Mouse (Mus musculus) gastrocnemius, postnatal 14 days (tissue): Measurements from ENCODE around the gene Pik3ca. TPM values are rescaled to one million over a fixed set of nuclear protein-coding genes. Genes with fewer than 3 reads are reported as not detected.

Source experiments
- DNase-seq: peaks from one replicate; pipeline ENCODE4 v3.0.0; 2021; ENCODE audit warnings: mixed read lengths
- intact Hi-C: fragments of 180-260 bp; cut with DNase I; formaldehyde crosslinking; loops from one replicate; pipeline ENCODE4 v1.15.1; 2025; ENCODE audit warnings: low total_unique reads
- total RNA-seq, 2 experiments: library from RNA; stranded (reverse); gene quantifications; 2 replicates each; pipeline ENCODE4 v1.2.3; 2021

Gene Pik3ca
- total RNA-seq, 2 experiments from 2014 or later: 36.9 to 40.9 TPM

- intact Hi-C loops: no loop called here
- no peak for DNase-seq
Measured at GRCm38 (mm10) chr3:32436101-32436500, 38.6 kb downstream of the Pik3ca start.

- DNase-seq: no peak
- intact Hi-C loops: no loop called here
Measured at GRCm38 (mm10) chr3:32437297-32437696, 39.8 kb downstream of the Pik3ca start.

GRCm38 (mm10) chr3:32437820-32438219 is 40.3 kb downstream of the Pik3ca start:
- intact Hi-C loops: no loop called here
- no peak for DNase-seq

GRCm38 (mm10) chr3:32438716-32439115 is 41.2 kb downstream of the Pik3ca start:
- no peak for DNase-seq
- intact Hi-C loops: no loop called here

- no peak for DNase-seq
- intact Hi-C loops: no loop called here
Measured at GRCm38 (mm10) chr3:32441710-32442109, 44.2 kb downstream of the Pik3ca start.

GRCm38 (mm10) chr3:32454329-32455021 is 57.0 kb downstream of the Pik3ca start:
- no peak for DNase-seq
- intact Hi-C loops: loop anchor here (5.0 to 10.0 kb wide), 2 partner anchors 52 to 70 kb away; no protein-coding TSS in a partner anchor

- intact Hi-C loops: loop anchor here (5.0 to 10.0 kb wide), 2 partner anchors 57 to 75 kb away; no protein-coding TSS in a partner anchor
Measured at GRCm38 (mm10) chr3:32459777-32460176, 62.3 kb downstream of the Pik3ca start.

GRCm38 (mm10) chr3:32467321-32467720 is 69.8 kb downstream of the Pik3ca start:
- intact Hi-C loops: no loop called here
- DNase-seq: no peak

More at GRCm38 (mm10) chr3:32459777-32460176, 62.3 kb downstream of the Pik3ca start:
- peak; percentile 38 for DNase-seq

- DNase-seq: no peak
- intact Hi-C loops: no loop called here
Measured at GRCm38 (mm10) chr3:32468411-32468810, 70.9 kb downstream of the Pik3ca start.

GRCm38 (mm10) chr3:32470449-32470848 is 73.0 kb downstream of the Pik3ca start:
- intact Hi-C loops: no loop called here
- no peak for DNase-seq

- intact Hi-C loops: no loop called here
- peak; percentile 59 for DNase-seq
Measured at GRCm38 (mm10) chr3:32471098-32471497, 73.6 kb downstream of the Pik3ca start.

- DNase-seq: peak; percentile 29
Measured at GRCm38 (mm10) chr3:32472191-32472900, 74.9 kb downstream of the Pik3ca start.

GRCm38 (mm10) chr3:32473184-32473583 is 75.7 kb downstream of the Pik3ca start:
- intact Hi-C loops: no loop called here
- no peak for DNase-seq

More at GRCm38 (mm10) chr3:32472191-32472900, 74.9 kb downstream of the Pik3ca start:
- intact Hi-C loops: no loop called here

- no peak for DNase-seq
- intact Hi-C loops: no loop called here
Measured at GRCm38 (mm10) chr3:32479961-32480360, 82.5 kb downstream of the Pik3ca start.

GRCm38 (mm10) chr3:32483035-32483434 is 85.6 kb downstream of the Pik3ca start:
- intact Hi-C loops: no loop called here
- no peak for DNase-seq

GRCm38 (mm10) chr3:32486543-32486942 is 89.1 kb downstream of the Pik3ca start:
- intact Hi-C loops: no loop called here
- DNase-seq: no peak

- no peak for DNase-seq
- intact Hi-C loops: no loop called here
Measured at GRCm38 (mm10) chr3:32488172-32488571, 90.7 kb downstream of the Pik3ca start.

GRCm38 (mm10) chr3:32490076-32490927 is 92.8 kb downstream of the Pik3ca start:
- intact Hi-C loops: no loop called here
- DNase-seq: no peak

GRCm38 (mm10) chr3:32490928-32491315 is 93.5 kb downstream of the Pik3ca start:
- intact Hi-C loops: no loop called here
- DNase-seq: no peak
